Mouse (Mus musculus): ENCODE measurements around the gene Pik3c2b. TPM values are rescaled to one million over a fixed set of nuclear protein-coding genes. Genes with fewer than 3 reads are reported as not detected.

Pik3c2b gene
- total RNA-seq, 1 experiment from 2014 or later = 8.4 TPM

DNA sequence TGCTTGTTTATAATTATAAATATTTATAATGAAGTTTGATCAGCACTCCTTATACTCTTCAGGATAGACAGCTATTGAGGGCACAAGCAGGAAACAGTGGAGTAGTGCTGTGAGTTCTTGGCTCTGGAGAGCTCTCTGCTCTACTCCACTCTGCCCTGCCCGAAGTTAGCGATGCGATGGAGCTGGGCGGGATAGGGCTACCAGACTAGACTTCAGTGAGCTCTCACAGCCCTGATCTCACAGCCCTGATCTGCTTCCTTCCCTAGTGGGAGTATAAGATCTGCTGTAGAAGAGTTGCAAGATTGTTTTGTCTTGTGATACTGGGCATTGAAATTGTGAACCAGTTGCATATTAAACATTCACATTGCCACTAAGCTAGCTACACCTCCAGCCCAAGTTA lies 89.4 kb downstream of the Pik3c2b start:
- DNase-seq = peak; percentile 39

DNA sequence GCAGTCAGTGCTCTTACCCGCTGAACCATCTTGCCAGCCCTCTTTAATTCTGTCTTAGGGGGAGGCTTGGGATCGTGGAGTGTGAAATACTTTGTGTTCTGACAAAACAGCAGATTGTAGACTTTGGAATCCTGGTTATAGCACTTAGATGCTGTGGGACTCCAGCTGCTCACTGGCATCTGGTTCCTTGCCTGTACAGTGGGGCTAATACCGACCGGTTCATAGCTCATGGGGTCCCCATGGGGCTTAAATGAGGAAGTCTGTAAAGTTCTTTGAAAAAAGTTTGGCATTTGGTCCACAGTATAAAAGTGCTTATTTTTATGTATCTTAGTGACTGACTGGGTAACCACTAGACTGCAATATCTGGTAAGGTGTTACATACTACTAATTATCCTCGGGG lies 90.3 kb downstream of the Pik3c2b start:
- DNase-seq = no peak

DNA sequence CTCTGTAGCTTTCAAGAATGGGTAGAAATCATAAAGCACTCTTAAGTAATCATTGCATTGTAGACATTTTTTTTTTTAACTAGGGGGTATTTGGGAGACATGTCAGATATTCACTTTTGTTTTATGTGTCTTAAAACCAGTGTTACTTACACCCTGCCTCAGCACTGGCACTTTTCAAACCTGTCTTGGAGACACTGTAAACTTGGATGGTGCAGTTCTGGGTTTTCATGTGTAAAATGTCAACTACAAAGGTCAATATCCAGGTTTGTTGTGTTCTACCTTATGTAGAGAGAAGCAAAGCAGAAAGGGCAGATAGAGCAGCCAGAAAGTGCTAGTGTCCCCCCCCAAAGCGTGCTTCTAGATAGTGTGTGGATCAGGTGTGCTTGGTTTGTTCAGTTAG lies 92.9 kb downstream of the Pik3c2b start:
- no peak for DNase-seq

DNA sequence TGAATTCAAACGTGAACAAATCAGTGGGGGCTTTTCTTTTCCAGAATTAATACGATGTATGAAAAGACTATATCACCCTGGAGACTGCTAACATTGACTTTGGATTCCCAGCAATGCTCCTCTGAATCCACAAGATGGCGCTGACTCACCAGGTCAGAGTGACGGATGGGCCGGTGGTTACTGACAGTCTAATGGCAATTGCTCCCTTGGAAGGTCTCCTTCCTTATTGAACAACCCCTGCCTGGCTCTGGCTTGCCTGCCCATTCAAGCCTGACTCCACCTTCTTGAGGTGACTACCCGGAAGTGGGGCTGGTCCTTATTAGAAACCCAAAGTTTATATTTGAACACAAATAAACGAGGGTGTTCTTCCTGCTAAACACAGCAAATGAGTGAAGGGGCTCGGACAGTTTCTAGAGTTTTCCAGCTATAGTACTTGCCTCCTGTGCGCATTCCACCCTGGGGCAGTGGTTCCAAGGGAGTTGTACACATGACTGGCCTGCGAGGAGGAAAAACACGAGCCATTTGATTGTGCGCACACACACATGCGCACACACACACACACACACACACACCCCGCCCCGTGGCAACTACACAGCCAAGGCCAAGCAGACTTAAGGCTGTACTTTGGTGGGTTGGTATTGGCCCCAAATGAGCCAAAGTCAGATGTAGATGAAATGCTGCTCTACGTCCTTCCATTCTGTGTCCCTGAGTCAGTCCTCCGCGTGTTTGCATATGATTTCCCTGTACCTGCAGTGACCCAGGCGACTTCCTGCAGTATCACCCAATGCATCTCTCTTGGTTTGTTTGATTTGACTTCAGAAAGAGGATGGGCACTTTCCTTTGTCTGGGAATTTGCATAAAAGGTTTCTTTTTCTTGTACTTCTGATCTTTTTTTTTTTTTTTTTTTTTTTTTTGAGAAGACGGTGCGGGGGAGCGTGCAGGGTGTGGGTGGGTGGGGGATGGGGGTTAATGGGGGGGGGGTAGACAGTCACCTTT lies 100.8 kb downstream of the Pik3c2b start:
- DNase-seq = peak; percentile 80

DNA sequence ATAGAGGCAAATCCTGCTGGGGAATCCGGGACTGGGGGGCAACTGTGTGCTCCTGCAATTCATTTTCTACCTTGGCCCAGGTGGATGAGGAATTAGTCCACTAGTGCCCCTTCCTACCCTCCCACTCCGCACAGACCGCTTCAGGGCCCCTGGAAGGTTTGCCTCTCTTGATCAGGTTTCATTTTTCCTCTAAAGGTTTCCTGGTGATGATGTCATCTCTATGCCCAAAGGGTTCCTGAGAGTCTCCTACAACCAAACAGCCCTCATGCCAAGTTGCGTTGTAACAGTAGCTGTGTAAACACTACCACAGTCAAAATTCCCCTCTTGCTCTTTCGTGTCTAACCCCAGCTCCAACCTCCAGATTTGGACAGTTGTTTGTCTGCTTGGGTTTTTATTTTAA lies 101.9 kb downstream of the Pik3c2b start:
- DNase-seq = no peak

DNA sequence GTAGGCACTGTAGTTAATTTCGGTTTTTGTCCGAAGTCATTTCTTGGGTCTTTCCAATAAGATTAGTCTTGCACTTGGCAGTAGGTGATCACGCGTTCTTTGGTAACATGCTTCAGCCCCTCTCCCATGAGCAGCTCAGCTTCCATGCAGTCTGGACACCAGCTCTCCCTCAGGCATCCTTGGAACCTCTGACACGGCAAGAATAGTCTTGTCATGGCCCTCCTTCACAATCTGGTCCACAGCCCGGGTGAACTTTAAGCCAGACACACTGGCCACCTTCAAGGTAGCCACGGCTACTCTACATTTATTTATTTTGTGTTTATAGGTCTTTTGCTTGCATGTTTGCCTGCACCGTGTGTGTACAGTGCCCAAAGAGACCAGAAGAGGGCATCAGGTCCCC lies 102.7 kb downstream of the Pik3c2b start:
- DNase-seq = no peak

DNA sequence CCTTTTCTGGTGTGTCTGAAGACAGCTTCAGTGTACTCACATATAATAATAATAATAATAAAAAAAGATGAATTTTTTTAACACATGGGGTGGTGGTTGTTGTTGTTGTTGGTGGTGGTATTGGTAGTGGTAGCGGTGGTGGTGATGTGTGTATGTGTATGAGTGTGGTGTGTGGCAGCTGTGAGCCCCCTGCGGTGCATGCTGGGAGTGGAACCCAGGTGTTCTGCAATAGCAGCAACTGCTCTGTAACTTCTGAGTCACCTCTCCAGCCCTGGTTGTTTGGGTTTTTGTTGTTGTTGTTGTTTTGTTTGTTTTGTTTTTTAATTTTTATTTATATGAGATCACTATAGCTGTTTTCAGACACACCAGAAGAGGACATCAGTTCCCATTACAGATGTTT lies 105.1 kb downstream of the Pik3c2b start:
- DNase-seq = no peak

DNA sequence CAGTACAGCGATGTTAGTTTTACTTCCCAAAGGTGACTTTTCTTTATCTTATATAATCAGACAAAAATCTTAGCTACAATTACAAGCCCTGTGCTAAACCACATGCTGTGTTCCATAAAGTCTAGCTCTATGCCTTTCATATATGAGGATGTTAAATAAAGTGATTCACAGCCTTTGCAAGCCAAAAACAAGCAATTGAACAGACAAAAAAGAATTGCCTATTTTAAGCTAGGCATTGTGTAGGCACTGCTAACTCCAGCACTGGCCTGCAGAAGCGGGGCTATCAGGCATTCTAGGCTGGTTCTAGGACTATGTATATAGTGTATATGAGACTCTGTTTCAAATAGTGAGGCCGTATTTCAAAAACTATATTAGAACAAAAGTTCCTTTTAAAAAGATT lies 106.7 kb downstream of the Pik3c2b start:
- DNase-seq = no peak

DNA sequence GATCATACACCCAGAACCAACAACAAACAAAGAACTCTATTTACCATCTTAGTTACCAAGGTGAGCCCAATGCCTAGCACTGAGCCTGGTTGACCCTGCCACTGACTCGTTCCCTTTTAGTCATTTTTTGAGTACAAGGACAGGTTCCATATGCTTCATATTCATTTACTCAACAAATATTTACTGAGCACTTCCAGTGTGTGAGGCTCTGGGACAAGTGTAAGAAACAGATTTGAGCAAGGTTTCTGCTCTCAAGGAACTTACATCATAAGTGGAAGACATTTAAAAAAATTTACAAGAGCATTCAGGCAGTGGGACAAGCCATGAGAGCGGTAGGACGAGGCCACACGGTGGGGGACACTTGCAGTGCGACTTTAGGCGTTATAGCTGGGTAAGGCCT lies 109.8 kb downstream of the Pik3c2b start:
- no peak for DNase-seq

Other genes with a start within 250 kb of the Pik3c2b start
- gene Lrrn2, start 165.4 kb upstream of the Pik3c2b start, total RNA-seq (2021) = 7.7 and 9.2 TPM in 2 replicates
- 73.7 and 95.4 TPM in 2 replicates for gene Mdm4, start 15.1 kb upstream of the Pik3c2b start, total RNA-seq (2021)
- gene Ppp1r15b, start 85.5 kb downstream of the Pik3c2b start, total RNA-seq (2021) = 84.9 and 95.0 TPM in 2 replicates
- gene Plekha6, start 118.5 kb downstream of the Pik3c2b start, total RNA-seq (2021) = 15.4 and 21.6 TPM in 2 replicates

Data from adrenal gland, postnatal 14 days (tissue).